Mouse (Mus musculus) embryo, embryonic 11 days (tissue): ENCODE measurements at regions not wholly inside any gene's neighbourhood (a gene's known extent, or its start where the extent isn't known, plus 50 kb on each side); places are given as distances from the start of the nearest gene placed in this dataset.
"Not testable (repeated sequence)": the region's sequence is repeated elsewhere in the genome, so short reads cannot be mapped to it uniquely, and the experiment has no call there.

Experiments used
- DNase-seq: peaks from one replicate; pipeline ENCODE4 v3.0.0-alpha.2; 2015

DNA sequence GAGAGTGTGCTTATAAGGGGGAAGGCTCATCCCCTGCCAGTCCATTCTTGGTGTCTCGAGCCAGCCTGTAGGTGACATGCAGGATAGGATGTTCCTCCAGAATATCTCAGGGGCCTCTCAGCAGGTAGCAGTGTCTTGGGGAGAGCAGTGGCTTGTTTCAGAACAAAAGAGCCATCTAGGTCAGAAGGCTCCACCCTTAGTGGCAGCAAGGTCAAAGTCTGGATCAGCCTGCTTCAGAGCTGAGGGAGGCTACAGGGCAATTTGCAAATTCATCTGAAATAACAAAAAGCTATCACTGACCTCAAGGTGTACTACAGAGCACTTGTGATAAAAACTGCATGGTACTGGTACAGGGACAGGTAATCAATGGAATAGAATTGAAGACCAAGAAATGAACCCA, 1679.5 kb downstream of the Stim2 start:
- DNase-seq: not testable (repeated sequence)

DNA sequence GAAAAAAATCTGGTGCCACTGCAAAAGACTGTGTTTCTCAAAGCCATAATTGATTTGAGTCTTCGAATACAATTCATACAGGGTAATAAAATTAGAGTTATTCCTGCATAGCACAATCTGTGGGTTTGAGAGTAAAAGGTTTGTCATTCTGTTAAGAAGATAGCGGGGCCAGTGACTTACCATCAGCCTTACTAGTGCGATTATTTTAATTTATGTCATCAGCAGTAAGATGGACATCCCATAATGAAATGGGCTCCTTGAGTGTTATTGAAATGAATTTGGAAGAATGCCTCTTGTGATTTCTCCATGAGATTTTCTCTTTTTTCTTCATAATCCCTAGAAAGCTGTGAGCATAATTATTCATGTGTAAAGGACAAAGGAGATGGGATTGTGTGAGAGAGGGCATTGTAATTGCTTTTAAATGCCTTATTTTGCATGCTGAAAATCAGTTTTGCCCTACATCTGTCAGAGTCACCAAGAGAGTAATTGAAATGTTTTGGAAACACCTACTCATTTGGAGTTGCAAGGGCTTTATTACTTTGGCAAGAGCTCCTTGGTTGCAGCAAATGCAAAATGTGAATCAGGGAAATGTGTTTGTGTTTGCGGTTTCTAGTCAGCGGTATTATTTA, 1692.9 kb downstream of the Stim2 start:
- DNase-seq: no peak

DNA sequence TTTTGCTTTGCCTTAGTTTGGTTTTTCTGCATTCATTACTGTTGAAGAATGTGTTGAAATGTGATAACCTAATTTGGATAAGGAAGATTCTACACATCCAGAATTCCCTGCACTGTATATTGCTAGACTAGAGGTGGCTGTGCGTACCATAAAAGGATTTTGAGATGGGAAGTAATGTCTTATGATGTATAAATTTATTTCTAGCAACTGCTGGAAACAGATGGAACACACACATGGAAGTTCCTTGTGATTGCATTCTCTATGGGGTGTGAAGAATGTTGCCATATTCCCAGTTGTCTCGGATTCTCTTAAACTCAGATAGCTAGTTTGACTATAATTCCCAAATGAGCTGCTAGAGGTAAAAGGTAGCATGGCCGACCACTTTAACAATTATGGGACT, 1706.2 kb downstream of the Stim2 start:
- DNase-seq: no peak

DNA sequence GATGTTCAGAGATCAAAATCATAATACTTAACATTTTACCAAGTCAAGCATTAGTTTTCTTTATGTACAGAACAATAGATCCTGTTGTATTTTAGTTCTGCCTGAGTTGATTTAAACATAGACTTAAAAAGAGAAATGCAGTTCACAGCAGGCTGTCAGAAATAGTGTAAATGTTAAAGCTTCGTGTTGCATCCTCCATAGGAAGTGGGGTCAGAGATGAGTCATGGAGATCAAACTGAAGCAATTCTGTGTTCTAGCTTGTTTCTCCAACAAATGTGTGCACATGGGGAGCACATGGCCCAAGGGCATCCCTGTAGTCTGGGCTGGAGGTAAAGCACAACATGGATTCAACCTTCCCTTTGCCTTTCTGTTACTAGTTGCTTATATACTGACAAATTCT, 1713.5 kb downstream of the Stim2 start:
- peak; percentile 16 for DNase-seq

DNA sequence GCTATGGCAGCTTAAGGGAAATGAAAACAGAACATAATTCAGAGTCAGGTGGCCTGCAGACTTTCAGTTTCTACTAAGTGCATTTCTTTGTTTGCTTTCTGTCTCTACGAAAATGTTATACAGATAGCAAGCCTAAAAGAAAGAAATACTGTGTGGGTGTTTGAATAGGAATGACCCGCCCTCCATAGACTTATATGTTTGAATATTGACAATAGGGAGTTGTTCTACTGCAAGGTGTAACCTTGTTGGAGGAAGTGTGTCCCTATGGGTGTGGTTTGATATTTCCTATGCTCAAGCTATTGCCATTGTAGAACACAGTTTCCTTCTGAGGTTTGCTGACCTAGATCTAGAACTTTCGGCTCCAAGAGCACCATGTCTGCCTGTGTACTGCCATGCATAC, 1736.8 kb downstream of the Stim2 start:
- no peak for DNase-seq

DNA sequence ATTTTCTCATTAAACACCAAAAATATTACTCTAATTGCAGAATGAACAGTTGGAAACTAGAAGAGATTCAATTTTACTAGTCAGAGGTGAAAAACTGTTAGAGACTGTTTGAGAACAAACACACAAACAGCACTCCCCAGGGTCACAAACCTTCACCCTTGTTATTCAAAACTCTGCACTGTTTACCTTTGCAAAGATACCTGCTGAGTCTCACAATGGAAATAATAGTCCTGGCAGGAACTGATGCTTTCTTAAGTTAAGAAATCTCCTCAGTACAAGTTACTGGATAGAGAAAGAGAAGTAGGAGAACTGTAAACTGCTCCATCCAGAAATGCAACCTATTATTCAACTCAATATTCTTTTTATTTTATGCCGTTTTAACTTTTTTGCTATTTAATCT, 1763.5 kb downstream of the Stim2 start:
- DNase-seq: no peak

DNA sequence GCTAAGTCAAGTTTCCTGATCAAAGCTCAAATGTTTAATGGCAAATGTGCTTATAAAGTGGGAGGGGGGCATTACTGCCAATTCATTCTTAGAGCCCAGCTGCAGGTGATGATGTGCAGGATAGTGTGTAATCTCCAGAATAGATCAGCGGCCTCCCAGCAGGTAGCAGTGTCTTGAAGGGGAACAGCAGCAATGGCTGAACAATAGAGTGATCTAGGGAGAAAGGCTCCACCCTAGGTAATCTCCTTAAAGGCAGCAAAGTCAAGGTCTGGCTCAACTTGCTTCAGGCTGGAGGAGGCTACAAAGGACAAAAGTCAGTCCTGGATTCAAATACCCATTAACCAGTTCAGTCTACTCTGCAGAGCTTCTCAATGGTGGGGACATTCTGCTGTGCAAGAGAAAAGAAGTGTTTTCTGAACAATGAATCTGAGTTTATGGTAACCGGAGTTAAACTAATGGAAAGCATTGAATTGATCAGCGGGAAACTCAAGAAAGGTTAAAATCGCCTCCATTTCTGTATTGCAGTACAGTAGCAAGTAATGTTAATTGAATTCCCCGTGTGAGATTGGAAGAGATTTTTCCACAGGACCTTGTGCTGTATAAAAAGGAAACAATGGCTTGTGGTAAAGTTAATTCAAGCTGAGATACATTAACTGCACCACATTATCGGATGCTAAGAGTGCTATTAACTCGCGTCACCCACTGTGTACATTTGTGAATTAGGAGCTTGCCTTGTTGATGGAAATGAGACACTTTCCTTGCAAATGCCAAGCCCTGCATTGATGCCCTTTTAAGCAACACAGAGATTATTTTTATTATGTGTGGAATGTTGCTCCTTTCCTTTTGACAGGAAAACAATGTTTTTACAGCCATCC, 1793.7 kb downstream of the Stim2 start:
- no peak for DNase-seq

DNA sequence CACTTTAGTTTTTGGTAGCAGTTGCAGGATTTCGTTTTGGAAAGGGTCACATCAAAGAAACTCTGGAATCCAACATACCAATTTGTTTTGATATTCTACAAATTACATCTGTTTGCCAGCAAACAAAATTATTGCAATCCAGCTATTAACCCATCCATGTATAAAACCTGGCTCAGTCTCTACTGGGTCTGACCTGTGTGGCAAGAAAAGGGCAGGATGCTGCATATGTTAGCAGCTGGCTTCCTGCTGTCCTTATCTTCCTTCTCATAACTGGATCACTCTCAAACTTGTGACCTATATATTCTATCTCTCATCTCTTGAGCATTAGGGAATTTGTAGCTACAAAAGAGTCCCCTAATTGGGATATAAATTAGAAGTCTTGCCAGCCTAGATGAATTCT, 1794.4 kb downstream of the Stim2 start:
- no peak for DNase-seq
